Mouse (Mus musculus) limb, embryonic 10.5 days (tissue): ENCODE data around the gene Zfp771. TPM values are rescaled to one million over a fixed set of nuclear protein-coding genes. Genes with fewer than 3 reads are reported as not detected.

Experiments
- DNase-seq: peaks from one replicate; pipeline ENCODE4 v3.0.0-alpha.2; 2017; ENCODE audit warnings: low spot score
- H3K27ac ChIP-seq: fragments of 300-500 bp; sonication (generic); 2 replicates; pipeline ENCODE4 v1.5.1; 2016; ENCODE audit warnings: mild to moderate bottlenecking
- H3K27me3 ChIP-seq: fragments of 300-500 bp; sonication (generic); 2 replicates; pipeline ENCODE4 v1.6.1; 2016; ENCODE audit warnings: low read depth, mild to moderate bottlenecking; ENCODE audit not compliant: poor library complexity, severe bottlenecking
- H3K36me3 ChIP-seq: fragments of 300-500 bp; sonication (generic); 2 replicates; pipeline ENCODE4 v1.6.1; 2016; ENCODE audit warnings: mild to moderate bottlenecking, moderate library complexity
- H3K4me1 ChIP-seq: fragments of 300-500 bp; sonication (generic); 2 replicates; pipeline ENCODE4 v1.6.1; 2016
- H3K4me3 ChIP-seq: fragments of 300-500 bp; sonication (generic); 2 replicates; pipeline ENCODE4 v1.5.1; 2016; ENCODE audit warnings: mild to moderate bottlenecking, moderate library complexity
- H3K9me3 ChIP-seq: fragments of 300-500 bp; sonication (generic); replicated peaks from 2 replicates; pipeline ENCODE4 v1.6.1; 2016; ENCODE audit warnings: mild to moderate bottlenecking
- WGBS: fragments of 180-500 bp; shearing (Covaris S2); methylation state at CpG from one replicate; pipeline ENCODE4 v1.1.7; 2016; 5-methylcytosine and 5-hydroxymethylcytosine counted together
- polyA plus RNA-seq: library from polyadenylated mRNA; unstranded; fragments of >200 nt; fragmentation: Nextera tagmentation; extraction: Ambion mirVana; gene quantifications from 2 replicates; pipeline ENCODE4 v1.2.1, GENCODE M21; 2016

Zfp771 gene
- polyA plus RNA-seq, 1 experiment from 2014 or later = 70.6 TPM

DNA sequence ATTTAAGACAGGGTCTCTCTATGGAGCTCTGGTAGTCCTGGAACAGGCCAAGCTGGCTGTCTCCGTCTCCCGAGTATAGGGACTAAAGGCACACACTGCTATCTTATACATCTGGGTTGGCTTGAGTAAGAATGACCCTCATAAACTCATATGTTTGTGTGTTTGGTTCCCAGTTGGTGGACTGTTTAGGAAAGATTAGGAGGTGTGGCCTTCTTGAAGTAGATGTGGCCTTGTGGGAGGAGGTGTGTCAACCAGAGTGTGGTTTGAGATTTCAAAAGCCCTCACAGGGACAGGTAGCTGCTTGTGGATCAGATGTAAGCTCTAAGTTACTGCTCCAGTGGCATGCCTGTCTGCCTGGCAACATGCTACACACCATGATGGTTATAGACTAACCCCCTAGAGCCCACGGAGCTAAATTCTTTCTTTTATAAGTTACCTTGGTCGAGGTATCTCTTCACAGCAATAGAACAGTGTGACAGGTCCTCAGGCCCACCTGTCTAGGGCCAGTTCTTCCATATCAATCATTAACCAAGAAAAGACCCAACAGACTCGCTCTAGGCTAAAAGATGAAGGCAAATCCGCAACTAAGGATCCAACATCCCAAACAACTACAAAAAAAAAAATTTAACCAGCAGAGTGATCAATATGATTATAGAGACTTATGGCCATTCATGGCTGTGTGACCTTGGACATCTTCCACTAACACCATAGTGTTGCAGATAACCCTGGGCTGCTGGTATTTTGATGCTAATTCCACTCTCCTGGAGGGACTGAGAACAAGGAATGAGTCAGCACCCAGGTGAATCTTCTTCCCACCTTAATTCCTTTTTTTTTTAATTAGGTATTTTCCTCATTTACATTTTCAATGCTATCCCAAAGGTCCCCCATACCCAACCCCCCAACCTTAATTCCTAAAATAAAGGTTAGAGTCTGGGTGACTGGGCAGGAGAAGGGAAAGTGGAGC is 20.3 kb upstream of the Zfp771 start:
- Histone ChIP-seq H3K4me3 (no peak overlapping the region), H3K36me3 (peaks cover 26% of the 10 kb centered on the region), H3K4me1 (no peaks in the 10 kb centered on the region), H3K27me3 (no peaks in the 10 kb centered on the region), H3K9me3 (no peaks in the 10 kb centered on the region), H3K27ac (no peak overlapping the region)
- 78% methylated on average over 6 of the region's 6 CpGs for WGBS
- DNase-seq = no peak

DNA sequence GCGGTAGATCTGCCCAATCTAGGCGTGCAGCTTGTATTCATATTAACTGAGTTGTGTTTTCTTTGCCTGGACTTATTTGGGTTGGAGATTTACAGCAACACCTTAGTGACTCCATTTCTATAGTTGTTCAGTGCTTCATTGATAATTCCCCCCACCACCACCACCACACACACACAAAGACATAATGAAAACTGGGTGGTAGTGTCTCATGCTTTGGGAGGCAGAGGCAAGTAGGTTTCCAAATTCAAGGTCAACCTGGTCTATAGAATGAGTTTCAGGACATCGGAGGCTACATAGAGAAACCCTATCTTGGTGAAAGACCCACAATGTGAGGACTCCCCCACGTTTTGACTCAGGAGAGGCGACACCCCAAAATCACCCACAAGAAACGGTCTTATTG is 19.5 kb upstream of the Zfp771 start:
- Histone ChIP-seq H3K36me3 (peaks cover 34% of the 10 kb centered on the region), H3K4me1 (no peaks in the 10 kb centered on the region), H3K27me3 (no peaks in the 10 kb centered on the region), H3K27ac (no peak overlapping the region), H3K4me3 (no peak overlapping the region), H3K9me3 (no peaks in the 10 kb centered on the region)
- WGBS = 92% methylated on average over 6 of the region's 6 CpGs
- no peak for DNase-seq

DNA sequence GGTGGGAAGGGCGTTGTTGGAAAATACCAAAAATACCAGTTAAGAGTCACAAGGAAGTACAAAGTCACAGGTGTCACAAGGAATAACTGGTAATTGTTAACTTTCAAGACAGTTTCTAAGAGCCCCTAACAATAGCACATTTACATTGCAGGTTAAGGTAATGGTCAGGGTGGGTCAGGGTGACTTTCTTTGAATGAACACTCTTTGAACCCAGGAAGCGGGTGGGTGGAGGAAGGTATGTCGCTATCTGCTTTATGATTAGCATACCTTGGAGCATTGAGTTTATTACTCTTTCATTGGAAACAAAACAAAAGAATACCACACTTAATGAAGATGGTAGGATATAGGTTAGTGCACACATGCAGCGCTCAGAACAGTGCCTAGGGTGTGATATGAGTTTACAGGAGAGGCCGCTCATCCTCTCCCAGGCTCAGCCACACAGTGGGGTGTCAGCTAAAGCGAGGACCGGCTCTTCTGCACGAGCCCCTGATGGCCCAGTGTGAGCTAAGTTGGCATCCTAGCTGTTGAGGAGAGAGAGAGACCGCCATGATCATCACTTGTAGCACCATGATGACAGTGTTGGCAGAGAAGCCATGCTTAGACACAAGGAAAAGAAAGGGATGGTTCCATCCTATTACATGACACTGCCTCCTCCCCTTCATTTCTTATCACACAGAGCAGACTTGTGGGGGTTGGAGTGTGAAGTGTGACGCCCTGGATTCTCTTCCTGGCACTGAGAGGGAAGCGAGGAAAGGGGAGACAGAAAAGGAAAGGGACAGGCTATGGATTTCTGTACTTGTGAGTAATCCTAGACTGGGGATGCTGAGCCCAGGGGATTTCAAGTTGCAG is 18.7 kb upstream of the Zfp771 start:
- peaks cover 5% of the 10 kb centered on the region; the same call in 1 of the 2 replicates for H3K4me1 ChIP-seq
- no peaks in the 10 kb centered on the region for H3K9me3 ChIP-seq
- H3K27ac ChIP-seq = no peak overlapping the region
- WGBS = 83% methylated on average over 11 of the region's 11 CpGs
- DNase-seq = no peak
- H3K36me3 ChIP-seq = peaks cover 41% of the 10 kb centered on the region
- H3K4me3 ChIP-seq = no peak overlapping the region
- no peaks in the 10 kb centered on the region for H3K27me3 ChIP-seq

DNA sequence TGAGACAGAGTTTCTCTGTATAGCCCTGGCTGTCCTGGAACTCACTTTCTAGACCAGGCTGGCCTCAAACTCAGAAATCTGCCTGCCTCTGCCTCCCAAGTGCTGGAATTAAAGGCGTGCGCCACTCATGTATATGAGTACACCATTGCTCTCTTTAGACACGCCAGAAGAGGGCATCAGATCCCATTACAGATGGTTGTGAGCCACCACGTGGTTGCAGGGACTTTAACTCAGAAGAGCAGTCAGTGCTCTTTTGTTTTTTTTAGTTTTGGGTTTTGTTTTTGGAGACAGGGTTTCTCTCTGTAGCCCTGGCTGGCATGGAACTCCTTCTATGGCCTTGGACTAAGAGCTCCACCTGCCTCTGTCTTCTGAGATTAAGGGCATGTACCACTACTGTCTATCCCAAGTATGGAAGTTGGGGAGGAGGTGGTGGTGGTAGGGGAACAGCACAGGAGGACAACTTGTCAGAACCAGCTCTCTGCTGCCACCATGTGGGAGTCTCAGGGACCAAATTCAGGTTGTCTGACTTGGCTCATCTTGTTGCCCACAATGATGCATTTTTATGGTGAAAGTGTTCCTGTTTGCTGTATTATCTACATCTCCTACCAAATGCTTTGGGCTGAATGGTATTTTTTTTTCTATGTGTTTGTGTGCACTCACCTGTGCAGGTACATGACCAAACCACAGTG is 15.3 kb upstream of the Zfp771 start:
- Histone ChIP-seq H3K9me3 (no peaks in the 10 kb centered on the region), H3K27me3 (no peaks in the 10 kb centered on the region), H3K36me3 (peaks cover 37% of the 10 kb centered on the region), H3K4me3 (no peak overlapping the region), H3K27ac (no peak overlapping the region), H3K4me1 (peaks cover 22% of the 10 kb centered on the region)
- peak; percentile 59 for DNase-seq
- 65% methylated on average over 4 of the region's 4 CpGs for WGBS

DNA sequence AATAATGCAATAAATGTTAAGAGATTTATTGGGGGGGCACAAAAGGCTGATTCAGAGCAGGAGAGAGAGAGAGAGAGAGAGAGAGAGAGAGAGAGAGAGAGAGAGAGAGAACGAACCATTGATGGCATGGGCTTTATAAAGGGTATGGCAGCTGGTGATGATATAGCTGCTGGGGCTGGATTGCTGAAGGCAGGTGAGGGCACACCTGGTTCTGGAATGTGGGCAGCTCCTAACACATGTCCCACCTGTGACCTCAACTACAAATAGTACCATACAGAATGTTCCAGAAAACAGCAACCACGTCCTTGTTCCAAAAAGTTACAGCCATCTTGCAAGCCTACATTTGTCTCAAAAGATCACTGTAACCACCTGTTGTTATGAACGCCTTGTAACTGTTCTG is 12.7 kb upstream of the Zfp771 start:
- Histone ChIP-seq H3K27ac (peak overlapping the region; percentile 100), H3K4me1 (peaks cover 29% of the 10 kb centered on the region), H3K36me3 (peaks cover 54% of the 10 kb centered on the region), H3K9me3 (peaks cover 3% of the 10 kb centered on the region; the same call in 1 of the 2 replicates), H3K4me3 (peak overlapping the region; percentile 97), H3K27me3 (no peaks in the 10 kb centered on the region)
- 91% methylated on average over 3 of the region's 3 CpGs for WGBS
- DNase-seq = no peak

DNA sequence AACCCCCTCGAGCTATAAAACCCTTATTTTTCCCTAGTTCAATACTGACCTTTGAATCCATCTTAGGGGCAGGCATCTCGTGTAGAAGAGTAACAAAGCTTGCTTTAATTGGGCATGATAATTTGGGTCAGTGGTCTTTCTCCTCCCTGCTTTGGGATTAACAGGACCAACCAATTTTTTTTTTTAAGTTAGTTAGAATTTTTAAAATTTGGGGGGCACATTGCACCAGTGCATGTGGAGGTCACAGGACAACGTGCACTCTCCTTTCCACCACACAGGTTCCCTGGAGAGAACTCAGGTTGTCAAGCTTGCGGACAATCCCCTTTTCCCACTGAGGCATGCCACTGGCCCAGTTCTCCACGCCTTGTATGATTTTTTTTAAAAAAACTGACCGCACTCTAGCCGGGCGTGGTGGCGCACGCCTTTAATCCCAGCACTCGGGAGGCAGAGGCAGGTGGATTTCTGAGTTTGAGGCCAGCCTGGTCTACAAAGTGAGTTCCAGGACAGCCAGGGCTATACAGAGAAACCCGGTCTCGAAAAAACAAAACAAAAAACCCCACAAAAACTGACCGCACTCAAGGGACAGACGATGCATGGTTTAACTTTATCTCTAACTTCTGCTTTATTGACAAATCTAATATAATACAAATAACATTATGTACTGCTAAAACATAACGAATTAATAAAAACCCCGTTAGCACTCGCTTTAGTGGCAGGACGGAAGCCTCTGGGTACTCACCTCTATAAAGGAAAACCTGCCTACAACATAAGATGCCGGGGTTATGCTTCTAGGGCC is 12.1 kb upstream of the Zfp771 start:
- WGBS = 20% methylated on average over 20 of the region's 20 CpGs
- H3K36me3 ChIP-seq = peaks cover 60% of the 10 kb centered on the region

DNA sequence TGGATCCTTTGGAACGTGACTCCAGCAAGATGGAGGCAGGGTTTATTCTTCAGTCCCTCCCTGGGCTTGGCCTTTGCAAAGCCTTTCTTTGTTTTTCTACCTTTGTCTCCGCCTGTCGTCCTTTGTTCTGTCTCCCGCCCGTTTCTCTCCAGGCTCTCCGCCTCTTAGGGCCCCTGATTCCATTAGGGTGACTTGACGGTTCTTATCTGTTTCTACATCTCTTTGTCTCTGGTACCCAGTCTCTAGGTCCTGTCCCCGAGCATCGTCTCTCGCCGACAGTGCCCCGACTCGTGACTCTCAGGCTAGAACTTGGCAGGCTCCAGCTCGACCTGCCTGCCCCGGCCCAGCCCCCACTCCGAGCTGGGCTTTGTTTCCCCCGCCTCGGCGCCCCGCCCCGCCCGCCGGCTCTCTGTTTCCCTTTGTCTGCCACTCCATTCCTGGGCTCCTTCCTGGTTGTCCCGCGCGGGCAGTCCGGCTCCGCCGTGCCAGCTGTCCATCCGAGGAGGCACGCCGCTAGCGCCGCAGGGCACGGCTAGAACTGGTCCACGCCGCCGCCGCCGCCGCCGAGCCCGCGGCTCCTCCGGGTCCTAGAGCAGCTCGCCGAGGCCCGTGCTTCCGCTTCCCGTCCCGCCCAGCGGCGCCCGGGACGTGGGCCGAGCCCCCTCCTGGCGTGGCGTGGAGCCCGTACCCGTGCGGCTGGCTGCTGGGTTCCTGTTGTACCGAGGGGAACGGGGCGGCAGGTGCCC is 11.3 kb upstream of the Zfp771 start, which contains the start of the genes Zfp553 and Sept1:
Gene Zfp553 (plus strand): TSS at position 440 of the 746 bp plus-strand sequence.
Gene Sept1 (minus strand): TSS at position 509 of the 746 bp plus-strand sequence.
- H3K9me3 ChIP-seq = peaks cover 6% of the 10 kb centered on the region; the same call in 1 of the 2 replicates
- H3K27me3 ChIP-seq = no peaks in the 10 kb centered on the region
- H3K27ac ChIP-seq = peak within 1 kb of the TSS; percentile 100
- peaks cover 68% of the 10 kb centered on the region for H3K36me3 ChIP-seq
- peak; percentile 95 for DNase-seq
- WGBS = under 1% methylated on average over 62 of the region's 64 CpGs
- H3K4me1 ChIP-seq = peaks cover 29% of the 10 kb centered on the region
- peak within 1 kb of the TSS; percentile 97 for H3K4me3 ChIP-seq

More for the DNA sequence above, 12.1 kb upstream of the Zfp771 start:
- H3K9me3 ChIP-seq = peaks cover 6% of the 10 kb centered on the region; the same call in 1 of the 2 replicates
- H3K27ac ChIP-seq = peak overlapping the region; percentile 100
- peaks cover 29% of the 10 kb centered on the region for H3K4me1 ChIP-seq
- H3K4me3 ChIP-seq = peak overlapping the region; percentile 97
- no peak for DNase-seq
- H3K27me3 ChIP-seq = no peaks in the 10 kb centered on the region

DNA sequence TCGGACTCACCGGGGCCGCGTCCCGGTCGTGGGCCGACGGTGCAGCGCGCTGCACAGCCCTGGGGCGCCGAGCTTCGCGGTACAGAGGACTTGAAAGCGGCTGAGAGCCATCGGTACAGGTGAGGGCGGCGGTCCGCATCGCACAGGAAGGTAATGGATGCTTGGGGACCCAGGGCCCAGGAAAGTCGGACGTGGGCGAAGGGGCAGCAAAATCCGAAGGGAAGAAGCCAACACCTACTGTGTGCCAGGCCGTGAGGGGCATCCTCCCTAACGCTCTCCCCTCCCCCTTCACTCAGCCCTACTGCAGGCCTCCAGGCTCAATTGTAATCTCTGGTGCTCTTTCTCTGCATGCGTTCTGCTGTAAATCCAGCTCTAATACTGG is 10.7 kb upstream of the Zfp771 start:
- WGBS = 0% methylated on average over 27 of the region's 27 CpGs
- no peak for DNase-seq
- peaks cover 74% of the 10 kb centered on the region for H3K36me3 ChIP-seq

DNA sequence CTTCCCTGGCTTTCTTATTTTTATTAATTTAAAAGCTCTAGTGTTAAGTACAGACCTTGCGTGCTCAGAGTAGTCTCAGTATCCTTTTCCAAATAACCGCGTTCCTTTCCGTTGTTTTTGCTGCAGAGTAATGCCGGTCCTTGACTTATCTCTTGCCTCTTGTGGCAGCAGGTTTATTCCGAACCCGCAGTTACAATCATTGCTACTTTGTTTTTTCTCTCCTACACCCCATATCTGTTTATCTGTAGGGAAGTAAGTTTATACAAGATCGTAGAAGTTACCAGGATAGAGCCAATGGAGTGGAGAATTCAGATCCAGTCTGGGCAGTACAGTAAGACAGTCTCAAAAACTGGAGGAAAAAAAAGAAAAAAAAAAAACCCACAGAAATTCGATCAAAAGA is 10.3 kb upstream of the Zfp771 start:
- Histone ChIP-seq H3K4me1 (peaks cover 29% of the 10 kb centered on the region), H3K27ac (peak overlapping the region; percentile 100), H3K9me3 (peaks cover 6% of the 10 kb centered on the region; the same call in 1 of the 2 replicates), H3K36me3 (peaks cover 75% of the 10 kb centered on the region), H3K27me3 (no peaks in the 10 kb centered on the region), H3K4me3 (peak overlapping the region; percentile 97)
- WGBS = 10% methylated on average over 9 of the region's 9 CpGs
- no peak for DNase-seq

More for the DNA sequence above, 10.7 kb upstream of the Zfp771 start:
- peaks cover 6% of the 10 kb centered on the region; the same call in 1 of the 2 replicates for H3K9me3 ChIP-seq
- peaks cover 29% of the 10 kb centered on the region for H3K4me1 ChIP-seq
- peak overlapping the region; percentile 100 for H3K27ac ChIP-seq
- peak overlapping the region; percentile 97 for H3K4me3 ChIP-seq
- no peaks in the 10 kb centered on the region for H3K27me3 ChIP-seq

DNA sequence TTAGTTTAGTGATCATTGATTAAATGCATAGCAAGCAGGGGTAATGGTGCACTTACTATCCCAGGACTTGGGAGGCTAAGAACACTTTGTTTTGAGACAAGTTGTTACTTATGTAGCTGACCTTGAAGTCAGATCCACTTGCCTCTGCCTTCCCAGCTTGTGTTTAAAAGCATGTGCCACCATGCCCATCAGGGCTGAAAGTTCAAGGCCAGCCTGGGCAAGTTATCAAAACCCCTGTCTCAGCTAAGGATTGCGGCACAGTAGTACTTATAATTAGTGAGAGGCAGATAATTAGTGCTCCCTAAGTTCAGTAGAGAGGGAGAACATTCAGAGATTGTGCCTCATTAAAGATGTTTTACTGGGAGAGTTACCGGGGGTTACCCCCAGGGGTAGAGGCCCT is 9.3 kb upstream of the Zfp771 start:
- Histone ChIP-seq H3K27me3 (no peaks in the 10 kb centered on the region), H3K9me3 (peaks cover 6% of the 10 kb centered on the region; the same call in 1 of the 2 replicates), H3K27ac (no peak overlapping the region), H3K36me3 (peaks cover 75% of the 10 kb centered on the region), H3K4me1 (peaks cover 29% of the 10 kb centered on the region), H3K4me3 (peak overlapping the region; percentile 97)
- whole genome bisulfite sequencing = 93% methylated on average over 2 of the region's 2 CpGs
- DNase-seq = no peak

DNA sequence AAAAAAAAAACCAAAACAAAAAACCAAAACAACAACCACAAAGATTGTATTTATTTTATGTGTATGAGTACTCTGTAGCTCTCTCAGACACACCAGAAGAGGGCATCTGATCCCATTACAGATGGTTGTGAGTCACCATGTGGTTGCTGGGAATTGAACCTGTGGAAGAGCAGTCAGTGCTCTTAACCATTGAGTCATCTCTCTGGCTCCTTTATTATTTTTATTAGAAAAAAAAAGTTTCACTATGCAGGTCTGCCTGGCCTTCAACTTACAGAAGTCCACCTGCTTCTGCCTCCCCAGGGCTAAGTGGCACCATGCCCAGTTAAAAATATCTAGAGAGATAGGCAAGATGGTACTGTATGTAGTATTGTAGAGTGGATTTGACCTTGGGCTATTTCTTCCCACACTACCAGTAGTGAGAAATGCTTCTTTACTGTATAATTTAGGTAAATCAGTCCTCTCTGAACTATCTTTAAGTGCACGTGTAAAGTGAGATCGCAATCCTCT is 660 bp upstream of the Zfp771 start:
- WGBS = 39% methylated on average over 2 of the region's 2 CpGs
- H3K9me3 ChIP-seq = no peaks in the 10 kb centered on the region
- H3K4me1 ChIP-seq = peaks cover 30% of the 10 kb centered on the region
- H3K36me3 ChIP-seq = peaks cover 44% of the 10 kb centered on the region
- no peaks in the 10 kb centered on the region for H3K27me3 ChIP-seq
- H3K27ac ChIP-seq = peak overlapping the region; percentile 95
- H3K4me3 ChIP-seq = peak overlapping the region; percentile 85
- no peak for DNase-seq
